Mouse (Mus musculus) MEL (cell line): ENCODE results near the gene Vmn1r45. TPM values are rescaled to one million over a fixed set of nuclear protein-coding genes. Genes with fewer than 3 reads are reported as not detected.

ENCODE experiments used
- DNase-seq: peaks from one replicate; pipeline ENCODE4 v3.0.0; 2011; ENCODE audit warnings: low read depth, low spot score
- H3K27ac ChIP-seq: 2 replicates; pipeline ENCODE4 v1.5.1; 2012; ENCODE audit warnings: low read depth, mild to moderate bottlenecking, control low read depth, low read length, moderate library complexity; ENCODE audit not compliant: control insufficient read depth
- H3K27me3 ChIP-seq, 2 experiments: fragments of 150-350 bp in 1 of 2; sonication (generic) in 1 of 2; 2 replicates each; pipeline ENCODE4 v1.6.1; 2012; ENCODE audit warnings: low read length in 2 of 2, mild to moderate bottlenecking in 2 of 2, improper control_type of control experiment in 1 of 2, moderate library complexity in 1 of 2; ENCODE audit not compliant: insufficient read depth in 2 of 2, control insufficient read depth in 1 of 2
- H3K36me3 ChIP-seq, 2 experiments: 2 replicates each; pipeline ENCODE4 v1.6.1; 2012 to 2014; ENCODE audit warnings: low read length in 2 of 2, improper control_type of control experiment in 1 of 2, inconsistent platforms in 1 of 2, mild to moderate bottlenecking in 1 of 2; ENCODE audit not compliant: insufficient read depth in 2 of 2, control insufficient read depth in 1 of 2
- H3K4me1 ChIP-seq, 2 experiments: fragments of 150-350 bp in 1 of 2; sonication (generic) in 1 of 2; 2 replicates each; pipeline ENCODE4 v1.6.1; 2012; ENCODE audit warnings: low read length in 2 of 2, improper control_type of control experiment in 1 of 2, mild to moderate bottlenecking in 1 of 2; ENCODE audit not compliant: insufficient read depth in 2 of 2, control insufficient read depth in 1 of 2
- H3K4me3 ChIP-seq, 2 experiments: fragments of 150-350 bp in 1 of 2; sonication (generic) in 1 of 2; 2 replicates each; pipeline ENCODE4 v1.5.1; 2012; ENCODE audit warnings: low read depth in 2 of 2, low read length in 2 of 2, mild to moderate bottlenecking in 2 of 2, moderate library complexity in 2 of 2, control low read depth in 1 of 2, improper control_type of control experiment in 1 of 2; ENCODE audit not compliant: control insufficient read depth in 1 of 2, insufficient read depth in 1 of 2
- H3K79me2 ChIP-seq: 2 replicates; pipeline ENCODE4 v1.6.1; 2012; ENCODE audit warnings: mild to moderate bottlenecking, low read length, moderate library complexity; ENCODE audit not compliant: control insufficient read depth, poor library complexity, insufficient read depth
- H3K9ac ChIP-seq: 2 replicates; pipeline ENCODE4 v1.6.1; 2012; ENCODE audit warnings: low read depth, mild to moderate bottlenecking, control low read depth, low read length, moderate library complexity; ENCODE audit not compliant: control insufficient read depth, poor library complexity, severe bottlenecking
- H3K9me3 ChIP-seq: fragments of 150-350 bp; sonication (generic); replicated peaks from 2 replicates; pipeline ENCODE4 v1.6.1; 2012; ENCODE audit warnings: mild to moderate bottlenecking, low read length, improper control_type of control experiment, moderate library complexity; ENCODE audit not compliant: insufficient read depth
- E2F4 ChIP-seq: IDR thresholded peaks from 2 replicates; pipeline ENCODE4 v1.6.1; 2011; ENCODE audit warnings: low read depth, low read length, improper control_type of control experiment, borderline replicate concordance
- ELF1 ChIP-seq: IDR thresholded peaks from 2 replicates; pipeline ENCODE4 v1.6.1; 2014; ENCODE audit warnings: low read depth, mild to moderate bottlenecking, inconsistent platforms, low read length, improper control_type of control experiment, moderate library complexity
- EP300 ChIP-seq, 2 experiments: IDR thresholded peaks; 2 replicates each; pipeline ENCODE4 v1.6.1; 2011; ENCODE audit warnings: improper control_type of control experiment in 2 of 2, low read length in 2 of 2, low read depth in 1 of 2, mild to moderate bottlenecking in 1 of 2
- ETS1 ChIP-seq: IDR thresholded peaks from 2 replicates; pipeline ENCODE4 v1.6.1; 2012; ENCODE audit warnings: low read depth, mild to moderate bottlenecking, inconsistent platforms, low read length, improper control_type of control experiment, moderate library complexity
- GATA1 ChIP-seq: IDR thresholded peaks from 2 replicates; pipeline ENCODE4 v1.6.1; 2011; ENCODE audit warnings: low read depth, low read length, improper control_type of control experiment
- HCFC1 ChIP-seq: IDR thresholded peaks from 2 replicates; pipeline ENCODE4 v1.6.1; 2012; ENCODE audit warnings: low read depth, mild to moderate bottlenecking, inconsistent platforms, low read length, improper control_type of control experiment, moderate library complexity
- MAX ChIP-seq: IDR thresholded peaks from 2 replicates; pipeline ENCODE4 v1.6.1; 2011; ENCODE audit warnings: low read length, improper control_type of control experiment
- MEF2A ChIP-seq: IDR thresholded peaks from 2 replicates; pipeline ENCODE4 v1.6.1; 2014; ENCODE audit warnings: low read depth, mild to moderate bottlenecking, inconsistent platforms, low read length, improper control_type of control experiment; ENCODE audit not compliant: poor library complexity, insufficient replicate concordance, severe bottlenecking; ENCODE audit errors: extremely low read depth
- MYB ChIP-seq: IDR thresholded peaks from 2 replicates; pipeline ENCODE4 v1.6.1; 2011; ENCODE audit warnings: mild to moderate bottlenecking, low read depth, low read length, improper control_type of control experiment
- MYC ChIP-seq: IDR thresholded peaks from 2 replicates; pipeline ENCODE4 v1.6.1; 2011; ENCODE audit warnings: low read depth, mild to moderate bottlenecking, low read length, improper control_type of control experiment, moderate library complexity
- POLR2AphosphoS5 ChIP-seq: IDR thresholded peaks from 2 replicates; pipeline ENCODE4 v1.6.1; 2012; ENCODE audit warnings: low read depth, borderline replicate concordance, mild to moderate bottlenecking, inconsistent platforms, low read length, moderate library complexity, mixed read lengths
- RCOR1 ChIP-seq: IDR thresholded peaks from 2 replicates; pipeline ENCODE4 v1.6.1; 2012; ENCODE audit warnings: low read depth, mild to moderate bottlenecking, inconsistent platforms, low read length, improper control_type of control experiment
- SIN3A ChIP-seq: IDR thresholded peaks from 2 replicates; pipeline ENCODE4 v1.6.1; 2012; ENCODE audit warnings: low read length, improper control_type of control experiment, inconsistent platforms
- TBP ChIP-seq: IDR thresholded peaks from 2 replicates; pipeline ENCODE4 v1.8.0; 2011; ENCODE audit warnings: low read depth, low read length, improper control_type of control experiment
- TCF12 ChIP-seq: IDR thresholded peaks from 2 replicates; pipeline ENCODE4 v1.6.1; 2014; ENCODE audit warnings: low read depth, mild to moderate bottlenecking, inconsistent platforms, low read length, improper control_type of control experiment, moderate library complexity
- USF2 ChIP-seq, 2 experiments: IDR thresholded peaks; 2 replicates each; pipeline ENCODE4 v1.6.1; 2011 to 2012; ENCODE audit warnings: improper control_type of control experiment in 2 of 2, low read length in 2 of 2, borderline replicate concordance in 1 of 2, inconsistent platforms in 1 of 2, low read depth in 1 of 2, mild to moderate bottlenecking in 1 of 2; ENCODE audit not compliant: insufficient read depth in 1 of 2
- ZC3H11A ChIP-seq: IDR thresholded peaks from 2 replicates; pipeline ENCODE4 v1.6.1; 2012; ENCODE audit warnings: low read depth, mild to moderate bottlenecking, inconsistent platforms, low read length, improper control_type of control experiment
- ZNF384 ChIP-seq: IDR thresholded peaks from 2 replicates; pipeline ENCODE4 v1.6.1; 2012; ENCODE audit warnings: low read depth, mild to moderate bottlenecking, inconsistent platforms, low read length, improper control_type of control experiment
- polyA plus RNA-seq, 2 experiments: library from polyadenylated mRNA; stranded (reverse) in 1 of 2; unstranded in 1 of 2; fragments of >175 nt in 1 of 2; fragments of >200 nt in 1 of 2; gene quantifications; 2 replicates each; pipeline versions ENCODE4 v1.2.1 to v1.2.4; 2012; ENCODE audit warnings: low replicate concordance in 2 of 2, low read depth in 1 of 2; ENCODE audit not compliant: insufficient read length in 2 of 2, insufficient read depth in 1 of 2, missing spikeins in 1 of 2
- total RNA-seq: library from RNA; depleted of rRNA; stranded (reverse); fragments of 300-350 nt; gene quantifications from 2 replicates; pipeline ENCODE4 v1.2.3, GENCODE M21; 2012

The Vmn1r45 gene
- total and polyA plus RNA-seq, 3 experiments, result not detected

- Histone ChIP-seq H3K4me3 (no peak overlapping the region), H3K27ac (no peak overlapping the region), H3K9me3 (no peaks in the 10 kb centered on the region), H3K79me2 (no peaks in the 10 kb centered on the region), H3K36me3 (no peaks in the 10 kb centered on the region), H3K27me3 (no peaks in the 10 kb centered on the region), H3K4me1 (no peaks in the 10 kb centered on the region), H3K9ac (no peak overlapping the region)
- TF ChIP-seq GATA1, result no peak
- no peak for TF ChIP-seq MAX
- TF ChIP-seq RCOR1, result no peak
- no peak for DNase-seq
Observed at GRCm38 (mm10) chr6:89966341-89966740, 25.9 kb upstream of the Vmn1r45 start.

- no peak overlapping the region for H3K4me3 ChIP-seq
- H3K4me1 ChIP-seq, result no peaks in the 10 kb centered on the region
- H3K36me3 ChIP-seq, result no peaks in the 10 kb centered on the region
- DNase-seq, result no peak
- no peak overlapping the region for H3K9ac ChIP-seq
- no peak for TF ChIP-seq MYB
- no peak for TF ChIP-seq HCFC1
- TF ChIP-seq MYC, result no peak
- no peak for TF ChIP-seq ZC3H11A
- no peak for TF ChIP-seq ELF1
- no peak for TF ChIP-seq TBP
- no peak for TF ChIP-seq USF2 (IDR thresholded peaks at IDR 0.05; ENCODE audit: borderline replicate concordance in 1 of 2, insufficient read depth in 1 of 2, low read depth in 1 of 2, low read length in 2 of 2)
- no peak for TF ChIP-seq GATA1
- no peak for TF ChIP-seq MEF2A
- TF ChIP-seq ZNF384, result no peak
- no peak for TF ChIP-seq ETS1
- TF ChIP-seq SIN3A, result no peak
- no peak for TF ChIP-seq POLR2AphosphoS5
- no peak for TF ChIP-seq TCF12
- TF ChIP-seq E2F4, result no peak
- no peak for TF ChIP-seq EP300 (IDR thresholded peaks at IDR 0.05; ENCODE audit: low read depth in 1 of 2, low read length in 2 of 2)
- no peak overlapping the region for H3K27ac ChIP-seq
- H3K79me2 ChIP-seq, result no peaks in the 10 kb centered on the region
- no peaks in the 10 kb centered on the region for H3K9me3 ChIP-seq
- no peaks in the 10 kb centered on the region for H3K27me3 ChIP-seq
Observed at GRCm38 (mm10) chr6:89953556-89953955, 13.2 kb upstream of the Vmn1r45 start.
